Mouse (Mus musculus): ENCODE results near the gene Mcrip1.
A peak's percentile ranks its signal among the peaks of the same experiment; 100 is the strongest.
"Not testable (repeated sequence)": the region's sequence is repeated elsewhere in the genome, so short reads cannot be mapped to it uniquely, and the experiment has no call there.

The Mcrip1 gene

GRCm38 (mm10) chr11:120539285-120540014 is 10.1 kb downstream of the Mcrip1 start:
- DNase-seq = no peak

GRCm38 (mm10) chr11:120538955-120539284 is 10.6 kb downstream of the Mcrip1 start:
- no peak for DNase-seq

GRCm38 (mm10) chr11:120538485-120538884 is 11.0 kb downstream of the Mcrip1 start:
- peak; percentile 83 for DNase-seq

- DNase-seq = no peak
These were observed 13.7 kb downstream of the Mcrip1 start for GRCm38 (mm10) chr11:120535804-120536203.

GRCm38 (mm10) chr11:120535145-120535544 is 14.4 kb downstream of the Mcrip1 start:
- no peak for DNase-seq

- no peak for DNase-seq
These were observed 15.4 kb downstream of the Mcrip1 start for GRCm38 (mm10) chr11:120534093-120534492.

- no peak for DNase-seq
These were observed 17.9 kb downstream of the Mcrip1 start for GRCm38 (mm10) chr11:120531646-120532045.

GRCm38 (mm10) chr11:120530085-120530964 is 19.2 kb downstream of the Mcrip1 start, which contains the start of gene Gcgr:
Gcgr (plus strand) TSS chr11:120530699.
- no peak for DNase-seq

GRCm38 (mm10) chr11:120528903-120529302 is 20.6 kb downstream of the Mcrip1 start:
- DNase-seq = no peak

- DNase-seq = no peak
These were observed 21.7 kb downstream of the Mcrip1 start for GRCm38 (mm10) chr11:120527690-120528354.

- no peak for DNase-seq
These were observed 23.6 kb downstream of the Mcrip1 start for GRCm38 (mm10) chr11:120525959-120526358.

GRCm38 (mm10) chr11:120522581-120522980 is 26.9 kb downstream of the Mcrip1 start:
- DNase-seq = no peak

- peak; percentile 84 for DNase-seq
These were observed 28.5 kb downstream of the Mcrip1 start for GRCm38 (mm10) chr11:120520967-120521540.

- DNase-seq = no peak
These were observed 29.0 kb downstream of the Mcrip1 start for GRCm38 (mm10) chr11:120520498-120520897.

- no peak for DNase-seq
These were observed 29.8 kb downstream of the Mcrip1 start for GRCm38 (mm10) chr11:120519738-120520137.

GRCm38 (mm10) chr11:120518558-120518957 is 31.0 kb downstream of the Mcrip1 start:
- no peak for DNase-seq

GRCm38 (mm10) chr11:120518027-120518426 is 31.5 kb downstream of the Mcrip1 start:
- no peak for DNase-seq

GRCm38 (mm10) chr11:120517147-120517546 is 32.4 kb downstream of the Mcrip1 start:
- no peak for DNase-seq

GRCm38 (mm10) chr11:120515611-120516010 is 33.9 kb downstream of the Mcrip1 start:
- peak; percentile 88 for DNase-seq

- DNase-seq = not testable (repeated sequence)
These were observed 35.3 kb downstream of the Mcrip1 start for GRCm38 (mm10) chr11:120514262-120514661.

- DNase-seq = peak; percentile 50
These were observed 36.6 kb downstream of the Mcrip1 start for GRCm38 (mm10) chr11:120512790-120513453.

GRCm38 (mm10) chr11:120510375-120511030 is 39.0 kb downstream of the Mcrip1 start:
- no peak for DNase-seq

Measured in cerebellum, adult 11 months (tissue).